Mouse (Mus musculus) midbrain, embryonic 16.5 days (tissue): ENCODE measurements at regions not wholly inside any gene's neighbourhood (a gene's known extent, or its start where the extent isn't known, plus 50 kb on each side); places are given as distances from the start of the nearest gene placed in this dataset.

Experiments
- ATAC-seq: fragments of 200-750 bp; cut with Nextera tagmentation; 2 replicates; pipeline ENCODE4 v1.8.0; 2017; ENCODE audit warnings: moderate TSS enrichment
- H3K27ac ChIP-seq: fragments of 300-500 bp; sonication (generic); 2 replicates; pipeline ENCODE4 v1.5.1; 2014; ENCODE audit warnings: mild to moderate bottlenecking, low read length, mixed read lengths
- H3K27me3 ChIP-seq: fragments of 300-500 bp; sonication (generic); 2 replicates; pipeline ENCODE4 v1.6.1; 2014; ENCODE audit warnings: low read depth, low read length, mixed read lengths; ENCODE audit not compliant: control insufficient read depth, insufficient read depth
- H3K36me3 ChIP-seq: fragments of 300-500 bp; sonication (generic); 2 replicates; pipeline ENCODE4 v1.6.1; 2014; ENCODE audit warnings: mild to moderate bottlenecking, low read length, moderate library complexity, mixed read lengths; ENCODE audit not compliant: control insufficient read depth, insufficient read depth
- H3K4me1 ChIP-seq: fragments of 300-500 bp; sonication (generic); 2 replicates; pipeline ENCODE4 v1.6.1; 2014; ENCODE audit warnings: mild to moderate bottlenecking, low read length, mixed read lengths; ENCODE audit not compliant: control insufficient read depth, insufficient read depth
- H3K4me2 ChIP-seq: fragments of 300-500 bp; sonication (generic); 2 replicates; pipeline ENCODE4 v1.6.1; 2014; ENCODE audit warnings: mild to moderate bottlenecking, low read length, mixed read lengths
- H3K4me3 ChIP-seq: fragments of 300-500 bp; sonication (generic); 2 replicates; pipeline ENCODE4 v1.5.1; 2014; ENCODE audit warnings: low read depth, mild to moderate bottlenecking, low read length, moderate library complexity, mixed read lengths
- H3K9ac ChIP-seq: fragments of 300-500 bp; sonication (generic); 2 replicates; pipeline ENCODE4 v1.6.1; 2014; ENCODE audit warnings: low read depth, low read length, mixed read lengths
- H3K9me3 ChIP-seq: fragments of 300-500 bp; sonication (generic); replicated peaks from 2 replicates; pipeline ENCODE4 v1.6.1; 2014; ENCODE audit warnings: mild to moderate bottlenecking, low read length, mixed read lengths; ENCODE audit not compliant: control insufficient read depth, poor library complexity, severe bottlenecking
- WGBS: fragments of 180-500 bp; shearing (Covaris S2); extraction: QIAGEN DNeasy Blood & Tissue Kit; methylation state at CpG from one replicate; pipeline ENCODE4 v1.1.7; 2014; 5-methylcytosine and 5-hydroxymethylcytosine counted together

DNA sequence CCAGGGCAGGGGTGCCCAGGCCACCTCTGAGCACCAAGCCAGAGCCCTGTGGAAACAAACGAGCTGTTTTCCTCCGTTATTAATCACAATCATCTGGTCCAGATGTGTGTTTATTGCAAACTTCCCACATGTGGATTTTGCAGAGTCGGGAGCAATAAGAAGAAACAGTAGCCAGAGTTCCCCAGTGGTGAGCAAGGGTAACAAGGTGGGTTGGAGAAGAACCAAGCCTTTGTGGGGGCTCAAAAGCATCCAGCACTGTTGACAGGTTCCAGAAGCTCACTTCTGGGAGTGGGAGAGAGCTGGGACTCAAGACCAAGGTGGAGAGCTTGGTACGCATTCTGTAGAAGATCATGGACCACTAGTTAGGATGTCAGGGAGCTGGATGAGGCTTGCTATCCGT is 63.6 kb downstream of the Hif1an start:
- Histone ChIP-seq H3K27ac (no peak overlapping the region), H3K27me3 (peaks cover 4% of the 10 kb centered on the region; the same call in 1 of the 2 replicates), H3K4me1 (no peaks in the 10 kb centered on the region), H3K36me3 (no peaks in the 10 kb centered on the region), H3K4me2 (no peak overlapping the region), H3K4me3 (no peak overlapping the region), H3K9me3 (no peaks in the 10 kb centered on the region), H3K9ac (no peak overlapping the region)
- ATAC-seq: no peak
- WGBS: 85% methylated on average over 5 of the region's 5 CpGs

DNA sequence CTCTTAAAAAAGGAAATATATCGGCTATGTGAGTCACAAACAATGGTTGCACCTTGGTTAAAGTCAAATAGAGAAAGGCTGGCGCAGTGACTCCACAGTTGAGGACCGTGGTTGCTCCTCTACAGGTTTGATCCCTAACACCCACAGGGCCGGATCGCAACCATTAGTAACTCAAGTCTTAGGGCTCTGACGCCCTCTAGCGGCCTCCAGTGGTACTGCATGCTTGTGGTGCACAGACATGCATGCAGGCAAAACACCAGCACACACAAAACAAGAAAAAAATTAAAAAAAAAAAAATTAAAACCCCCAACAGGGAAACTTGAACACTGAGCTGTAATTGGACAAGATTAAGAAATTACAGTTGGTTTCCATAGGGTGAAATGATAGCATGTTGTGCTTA is 67.1 kb downstream of the Hif1an start:
- no peak for ATAC-seq

GRCm38 (mm10) chr19:44631356-44632007 is 68.8 kb downstream of the Hif1an start:
- WGBS: 86% methylated on average over 19 of the region's 19 CpGs
- Histone ChIP-seq H3K4me2 (no peak overlapping the region), H3K36me3 (no peaks in the 10 kb centered on the region), H3K4me3 (no peak overlapping the region), H3K27ac (no peak overlapping the region), H3K27me3 (peaks cover 8% of the 10 kb centered on the region; the same call in 1 of the 2 replicates), H3K9me3 (no peaks in the 10 kb centered on the region), H3K4me1 (no peaks in the 10 kb centered on the region), H3K9ac (no peak overlapping the region)
- no peak for ATAC-seq

More for the DNA sequence above, 67.1 kb downstream of the Hif1an start:
- Histone ChIP-seq H3K9ac (no peak overlapping the region), H3K27ac (no peak overlapping the region), H3K27me3 (peaks cover 8% of the 10 kb centered on the region; the same call in 1 of the 2 replicates), H3K9me3 (no peaks in the 10 kb centered on the region), H3K4me2 (no peak overlapping the region), H3K4me3 (no peak overlapping the region), H3K36me3 (no peaks in the 10 kb centered on the region), H3K4me1 (no peaks in the 10 kb centered on the region)
- WGBS: 70% methylated on average over 7 of the region's 7 CpGs

- Histone ChIP-seq H3K9me3 (no peaks in the 10 kb centered on the region), H3K4me3 (no peak overlapping the region), H3K9ac (no peak overlapping the region), H3K4me2 (no peak overlapping the region), H3K27me3 (peaks cover 17% of the 10 kb centered on the region), H3K36me3 (no peaks in the 10 kb centered on the region), H3K27ac (no peak overlapping the region), H3K4me1 (peaks cover 5% of the 10 kb centered on the region; the same call in 1 of the 2 replicates)
- WGBS: 69% methylated on average over 9 of the region's 9 CpGs
- no peak for ATAC-seq
These were observed 74.6 kb downstream of the Hif1an start for GRCm38 (mm10) chr19:44637145-44637719.

GRCm38 (mm10) chr19:44640021-44640420 is 77.4 kb downstream of the Hif1an start:
- Histone ChIP-seq H3K36me3 (no peaks in the 10 kb centered on the region), H3K27ac (no peak overlapping the region), H3K4me2 (peak overlapping the region; percentile 51), H3K4me1 (peaks cover 5% of the 10 kb centered on the region; the same call in 1 of the 2 replicates), H3K27me3 (peaks cover 25% of the 10 kb centered on the region), H3K9me3 (no peaks in the 10 kb centered on the region), H3K4me3 (peak overlapping the region; percentile 24), H3K9ac (peak overlapping the region; percentile 10; the same call in 1 of the 2 replicates)
- under 1% methylated on average over 23 of the region's 26 CpGs for WGBS
- ATAC-seq: no peak

DNA sequence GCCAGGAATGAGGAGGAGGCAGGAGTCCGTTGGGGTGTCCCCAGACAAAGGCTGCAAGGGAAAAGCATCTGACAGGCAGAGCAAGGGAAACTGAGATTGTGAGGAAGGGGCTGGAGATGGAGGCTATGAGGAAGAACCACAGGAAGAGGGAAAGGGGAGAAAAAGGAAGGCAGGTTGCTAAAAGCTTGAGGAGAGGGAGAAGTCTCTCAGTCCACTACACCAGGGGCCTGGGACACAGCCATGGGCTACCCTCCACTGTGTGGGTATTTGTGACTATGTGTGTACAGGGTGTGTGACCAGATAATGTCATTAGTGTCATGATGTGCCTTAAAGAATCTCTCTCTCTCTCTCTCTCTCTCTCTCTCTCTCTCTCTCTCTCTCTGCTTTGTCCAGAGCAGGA is 77.9 kb downstream of the Hif1an start:
- Histone ChIP-seq H3K27ac (no peak overlapping the region), H3K27me3 (peaks cover 25% of the 10 kb centered on the region), H3K4me2 (peak overlapping the region; percentile 51), H3K4me3 (peak overlapping the region; percentile 24), H3K9ac (peak overlapping the region; percentile 10; the same call in 1 of the 2 replicates), H3K9me3 (no peaks in the 10 kb centered on the region), H3K4me1 (peaks cover 5% of the 10 kb centered on the region; the same call in 1 of the 2 replicates), H3K36me3 (no peaks in the 10 kb centered on the region)
- ATAC-seq: no peak
- 0% methylated on average over 1 of the region's 1 CpGs for WGBS

GRCm38 (mm10) chr19:44642294-44642693 is 79.6 kb downstream of the Hif1an start:
- ATAC-seq: no peak
- H3K9me3 ChIP-seq: no peaks in the 10 kb centered on the region
- no peaks in the 10 kb centered on the region for H3K36me3 ChIP-seq
- 49% methylated on average over 4 of the region's 4 CpGs for WGBS
- no peak overlapping the region for H3K4me2 ChIP-seq
- H3K9ac ChIP-seq: no peak overlapping the region
- H3K4me1 ChIP-seq: peaks cover 5% of the 10 kb centered on the region; the same call in 1 of the 2 replicates
- no peak overlapping the region for H3K27ac ChIP-seq
- H3K27me3 ChIP-seq: peaks cover 22% of the 10 kb centered on the region
- H3K4me3 ChIP-seq: no peak overlapping the region

DNA sequence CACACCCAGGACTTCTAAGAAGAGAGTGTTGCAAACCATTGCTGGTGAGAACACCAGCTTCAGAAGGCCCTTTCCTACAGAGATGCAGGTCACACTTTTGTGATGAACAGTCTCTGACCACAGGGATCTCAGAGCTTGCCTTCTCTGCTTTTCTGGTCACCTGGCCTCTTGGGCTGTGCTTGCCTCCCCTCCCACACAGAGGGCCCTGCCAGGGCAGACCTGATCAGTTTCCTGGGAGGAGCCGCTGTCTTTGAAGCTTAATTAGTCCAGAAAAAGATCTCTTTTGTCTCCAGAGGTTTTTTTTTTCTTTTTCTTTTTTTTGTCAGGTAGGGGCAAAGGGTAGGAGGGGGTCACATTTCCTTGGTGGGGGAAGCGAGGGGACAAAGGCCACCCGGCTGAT is 81.7 kb downstream of the Hif1an start:
- Histone ChIP-seq H3K4me3 (no peak overlapping the region), H3K9me3 (no peaks in the 10 kb centered on the region), H3K36me3 (no peaks in the 10 kb centered on the region), H3K9ac (no peak overlapping the region), H3K27me3 (peaks cover 31% of the 10 kb centered on the region), H3K27ac (no peak overlapping the region), H3K4me1 (peaks cover 5% of the 10 kb centered on the region; the same call in 1 of the 2 replicates), H3K4me2 (no peak overlapping the region)
- 54% methylated on average over 3 of the region's 3 CpGs for WGBS
- ATAC-seq: no peak

DNA sequence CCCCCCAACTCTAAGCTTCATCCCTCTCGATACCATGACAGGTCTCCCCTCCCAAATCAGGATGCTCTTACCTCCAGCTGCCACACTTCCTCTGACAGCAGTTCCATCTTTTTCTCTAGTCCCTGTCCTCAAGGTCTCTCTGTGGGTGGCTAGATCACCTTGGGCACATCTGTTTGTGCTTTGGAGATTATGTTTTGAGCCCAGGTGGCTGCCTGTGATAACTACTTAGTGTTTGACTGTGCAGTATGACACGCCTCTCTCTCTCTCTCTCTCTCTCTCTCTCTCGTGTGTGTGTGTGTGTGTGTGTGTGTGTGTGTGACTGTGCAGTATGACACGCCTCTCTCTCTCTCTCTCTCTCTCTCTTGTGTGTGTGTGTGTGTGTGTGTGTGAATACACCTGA is 82.3 kb downstream of the Hif1an start:
- Histone ChIP-seq H3K4me1 (peaks cover under 1% of the 10 kb centered on the region), H3K27ac (no peak overlapping the region), H3K36me3 (no peaks in the 10 kb centered on the region), H3K4me3 (no peak overlapping the region), H3K4me2 (no peak overlapping the region), H3K9ac (no peak overlapping the region), H3K9me3 (no peaks in the 10 kb centered on the region), H3K27me3 (peaks cover 30% of the 10 kb centered on the region)
- 49% methylated on average over 4 of the region's 4 CpGs for WGBS
- no peak for ATAC-seq
